Comparison of ENCODE assay signal across 28 mouse cellular contexts in genomic region chr3:99379616-99380250, GRCm38 (mm10).
DNase-seq lines count a peak whose midpoint lies in the region; ATAC-seq and TF ChIP-seq lines count a peak whose summit lies in the region.
"Had no signal": no experiment of that assay in that cellular context is flagged by ENCODE, and none has a peak within 500 bp of the region (broad histone marks: within the 10 kb centered on the region; RNA-seq: fewer than 3 reads in every experiment).

No protein-coding gene starts in this region.

- WGBS in kidney, postnatal 0 days = 54% methylated on average over 2 of the region's 2 CpGs

- no peak for ATAC-seq in kidney, postnatal 0 days (replicated peaks; ENCODE audit: low FRiP score, low read depth)
- ATAC-seq: forebrain, embryonic 13.5 days; forebrain, embryonic 16.5 days; hindbrain, postnatal 0 days; inflammation-experienced regulatory T-cells, adult 6 months; intestine, embryonic 16.5 days; Patski had no signal

- H3K36me3 ChIP-seq in kidney, postnatal 0 days (ENCODE audit: insufficient read depth, low read length) = no peaks in the 10 kb centered on the region
- H3K36me3 ChIP-seq in myocyte (ENCODE audit: control insufficient read depth, insufficient read depth) = no peaks in the 10 kb centered on the region
- H3K36me3 ChIP-seq: embryonic facial prominence, embryonic 13.5 days; forebrain, embryonic 10.5 days; G1E; heart, embryonic 10.5 days; heart, embryonic 13.5 days had no signal

- no peak overlapping the region for H3K27ac ChIP-seq in kidney, postnatal 0 days
- H3K27ac ChIP-seq: embryonic facial prominence, embryonic 13.5 days; forebrain, embryonic 10.5 days; forebrain, embryonic 13.5 days; heart, adult 2 months; heart, embryonic 10.5 days; heart, embryonic 13.5 days; hindbrain, embryonic 14.5 days; hindbrain, postnatal 0 days had no signal

- no peak for TF ChIP-seq POLR2A in myocyte (IDR thresholded peaks at IDR 0.05; ENCODE audit: insufficient read length, low read depth)

- H3K79me2 ChIP-seq in myocyte (ENCODE audit: control insufficient read depth, insufficient read depth) = no peaks in the 10 kb centered on the region

- H3K4me1 ChIP-seq in kidney, postnatal 0 days (replicated peaks; ENCODE audit: insufficient read depth, low read length) = no peaks in the 10 kb centered on the region
- H3K4me1 ChIP-seq: embryonic facial prominence, embryonic 13.5 days; forebrain, embryonic 10.5 days; forebrain, embryonic 13.5 days; heart, embryonic 10.5 days; heart, embryonic 13.5 days had no signal

- H3K27me3 ChIP-seq in kidney, postnatal 0 days (ENCODE audit: insufficient read depth, low read length) = no peaks in the 10 kb centered on the region
- H3K27me3 ChIP-seq in myocyte (ENCODE audit: control insufficient read depth, insufficient read depth, insufficient read length) = no peaks in the 10 kb centered on the region
- H3K27me3 ChIP-seq: CH12.LX; embryonic facial prominence, embryonic 13.5 days; forebrain, embryonic 13.5 days; heart, embryonic 13.5 days; Patski had no signal

- no peak overlapping the region for H3K9ac ChIP-seq in kidney, postnatal 0 days (ENCODE audit: low read depth, low read length)
- H3K9ac ChIP-seq: embryonic facial prominence, embryonic 13.5 days; forebrain, embryonic 13.5 days; heart, embryonic 13.5 days; hindbrain, embryonic 14.5 days had no signal

- H3K4me3 ChIP-seq in kidney, postnatal 0 days (replicated peaks; ENCODE audit: low read depth, low read length) = no peak overlapping the region
- H3K4me3 ChIP-seq in myocyte = no peak overlapping the region
- H3K4me3 ChIP-seq: embryonic facial prominence, embryonic 13.5 days; forebrain, embryonic 10.5 days; forebrain, embryonic 13.5 days; heart, adult 2 months; heart, embryonic 10.5 days; heart, embryonic 13.5 days had no signal

- H3K4me2 ChIP-seq in kidney, postnatal 0 days (ENCODE audit: low read length) = no peak overlapping the region
- H3K4me2 ChIP-seq in myocyte (ENCODE audit: low read depth) = no peak overlapping the region
- H3K4me2 ChIP-seq: embryonic facial prominence, embryonic 13.5 days; forebrain, embryonic 13.5 days; heart, embryonic 13.5 days; hindbrain, embryonic 14.5 days had no signal

- H3K9me3 ChIP-seq in kidney, postnatal 0 days (replicated peaks; ENCODE audit: low read length) = no peaks in the 10 kb centered on the region
- H3K9me3 ChIP-seq: embryonic facial prominence, embryonic 13.5 days; forebrain, embryonic 10.5 days; forebrain, embryonic 13.5 days; heart, embryonic 10.5 days; heart, embryonic 13.5 days had no signal

- H3ac ChIP-seq in myocyte (ENCODE audit: control insufficient read depth, insufficient read length) = no peak overlapping the region

- no peak for TF ChIP-seq CTCF in kidney, postnatal 0 days (IDR thresholded peaks at IDR 0.05; ENCODE audit: low read depth)

- DNase-seq in gastrocnemius, adult 18-20 months (ENCODE audit: low spot score) = peak; percentile 57
- DNase-seq in gastrocnemius, postnatal 4 days (ENCODE audit: low spot score in 2 of 2) = no peak
- DNase-seq in kidney, postnatal 0 days (ENCODE audit: low spot score) = peak; percentile 27
- DNase-seq in kidney, postnatal 4 days = no peak
- no peak for DNase-seq in left cerebral cortex, adult 18-20 months (ENCODE audit: low spot score in 2 of 2)
- DNase-seq: adrenal gland, postnatal 10 days; adrenal gland, postnatal 36 days; B cell, adult 2 months; cerebellum, adult 18-20 months; cerebellum, adult 9-10 months; cerebellum, postnatal 14 days; heart, adult 2 months; heart, postnatal 14 days; heart, postnatal 4 days had no signal

TF ChIP-seq in myocyte, 11 proteins besides CTCF, POLR2A, EP300 and RAD21:
- no peak for TF ChIP-seq REST (IDR thresholded peaks at IDR 0.05; ENCODE audit: insufficient read depth, insufficient read length)
- TF ChIP-seq MAX (IDR thresholded peaks at IDR 0.05; ENCODE audit: low read depth) = no peak
- TF ChIP-seq POLR2AphosphoS2 (IDR thresholded peaks at IDR 0.05; ENCODE audit: insufficient read length, low read depth) = no peak
- TF ChIP-seq USF1 (IDR thresholded peaks at IDR 0.05; ENCODE audit: low read depth) = no peak
- TF ChIP-seq TCF12 (IDR thresholded peaks at IDR 0.05; ENCODE audit: insufficient read depth, poor library complexity, severe bottlenecking) = peak; percentile 23
- peak in 2 of 3 experiments; percentile 2 to 56 for TF ChIP-seq MYOD1 (IDR thresholded peaks at IDR 0.05; ENCODE audit: control insufficient read depth in 1 of 3, insufficient read length in 2 of 3, low read depth in 2 of 3)
- TF ChIP-seq CEBPB (IDR thresholded peaks at IDR 0.05; ENCODE audit: insufficient read depth, poor library complexity, severe bottlenecking) = no peak
- TF ChIP-seq E2F4 (IDR thresholded peaks at IDR 0.05; ENCODE audit: insufficient read depth) = no peak
- no peak for TF ChIP-seq TCF3 (IDR thresholded peaks at IDR 0.05; ENCODE audit: insufficient read length, low read depth)
- TF ChIP-seq SRF (IDR thresholded peaks at IDR 0.05; ENCODE audit: control insufficient read depth, insufficient read length, low read depth) = peak; percentile 66
- peak in 1 of 3 experiments; percentile 23 for TF ChIP-seq MYOG (IDR thresholded peaks at IDR 0.05; ENCODE audit: control insufficient read depth in 1 of 3, insufficient read depth in 1 of 3, insufficient read length in 2 of 3, low read depth in 2 of 3)

Comparison
In these comparisons a context has a peak if more than half of its experiments do, and no peak if none do; other contexts are left out.
1. DNase-seq: peak in gastrocnemius, adult 18-20 months (single experiment) and kidney, postnatal 0 days (single experiment); none in gastrocnemius, postnatal 4 days (0 of 2), kidney, postnatal 4 days (0 of 2) and left cerebral cortex, adult 18-20 months (0 of 2).